Mouse (Mus musculus): ENCODE data around the gene Lim2.

- no peak for TF ChIP-seq CTCF (IDR thresholded peaks at IDR 0.05; ENCODE audit: control insufficient read depth, insufficient read depth, low read length)
- TF ChIP-seq POLR2A (IDR thresholded peaks at IDR 0.05; ENCODE audit: borderline replicate concordance, control insufficient read depth, low read depth, low read length) = no peak
These were observed 20.3 kb downstream of the Lim2 start for GRCm38 (mm10) chr7:43447801-43448200.

All from bone marrow, adult 2 months (tissue).